Mouse (Mus musculus): ENCODE measurements at regions not wholly inside any gene's neighbourhood (a gene's known extent, or its start where the extent isn't known, plus 50 kb on each side); places are given as distances from the start of the nearest gene placed in this dataset.

DNA sequence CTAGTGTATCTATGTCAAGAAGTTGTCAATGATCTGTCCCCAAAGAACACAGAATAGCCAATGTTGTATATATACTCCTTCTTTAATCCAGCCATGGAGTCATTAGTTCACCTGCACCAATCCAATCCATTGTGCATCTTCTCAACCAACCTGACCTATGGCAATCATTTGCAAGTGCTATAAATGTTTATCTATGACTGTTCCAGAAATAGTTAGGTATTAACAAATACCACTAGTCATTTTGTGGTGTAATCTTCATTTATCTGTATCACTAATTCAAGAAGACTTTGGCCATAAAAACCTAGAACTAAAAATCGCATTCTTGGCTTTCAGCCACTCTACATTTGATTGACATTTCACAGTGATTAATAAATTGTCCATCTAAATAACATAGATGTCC lies 430.6 kb upstream of the Ubash3b start:
- no peak for DNase-seq (ENCODE audit: low spot score)

DNA sequence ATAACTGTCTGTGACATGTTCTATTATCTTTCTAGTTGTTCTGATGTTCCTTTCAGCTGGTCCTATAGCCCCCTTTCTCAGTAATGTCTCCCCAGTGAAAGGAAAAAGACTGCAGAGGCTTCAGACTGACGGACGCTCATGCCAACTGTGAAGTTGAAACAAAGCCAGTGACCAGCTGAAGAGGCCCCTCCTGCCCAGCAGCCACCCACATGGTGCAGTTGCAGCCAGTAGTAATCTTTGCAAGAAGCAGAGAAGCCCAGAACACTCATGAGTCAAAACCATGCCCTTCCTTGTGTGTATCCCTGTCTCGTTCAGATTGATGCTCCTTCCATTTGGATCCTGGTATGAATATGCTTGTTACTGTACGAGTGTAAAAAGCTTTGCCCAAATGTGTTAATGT lies 428.7 kb upstream of the Ubash3b start:
- DNase-seq (ENCODE audit: low spot score) = no peak

GRCm38 (mm10) chr9:41588466-41589425 lies 427.2 kb upstream of the Ubash3b start:
- DNase-seq (ENCODE audit: low spot score) = no peak

DNA sequence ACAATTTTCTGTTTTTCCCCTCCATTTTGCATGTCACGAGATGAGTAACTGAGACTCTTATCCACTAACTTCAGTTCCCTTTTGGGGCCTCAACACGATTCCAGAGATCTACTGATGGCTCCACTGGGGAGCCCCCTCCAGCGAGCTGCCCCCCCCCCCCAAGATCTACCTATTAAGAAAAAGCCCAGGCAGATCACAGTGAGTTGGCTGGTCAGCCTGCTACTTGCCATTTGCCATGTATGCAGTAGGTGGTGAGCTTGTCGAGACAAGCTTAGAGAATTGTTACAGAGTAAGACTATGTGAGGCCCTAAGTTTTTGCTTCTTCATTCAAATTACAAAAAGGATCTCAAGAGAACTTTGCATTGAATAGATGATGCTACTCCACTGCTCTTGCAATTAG lies 426.3 kb upstream of the Ubash3b start:
- no peak for DNase-seq (ENCODE audit: low spot score)

GRCm38 (mm10) chr9:41586966-41587570 lies 425.6 kb upstream of the Ubash3b start:
- no peak for DNase-seq (ENCODE audit: low spot score)

DNA sequence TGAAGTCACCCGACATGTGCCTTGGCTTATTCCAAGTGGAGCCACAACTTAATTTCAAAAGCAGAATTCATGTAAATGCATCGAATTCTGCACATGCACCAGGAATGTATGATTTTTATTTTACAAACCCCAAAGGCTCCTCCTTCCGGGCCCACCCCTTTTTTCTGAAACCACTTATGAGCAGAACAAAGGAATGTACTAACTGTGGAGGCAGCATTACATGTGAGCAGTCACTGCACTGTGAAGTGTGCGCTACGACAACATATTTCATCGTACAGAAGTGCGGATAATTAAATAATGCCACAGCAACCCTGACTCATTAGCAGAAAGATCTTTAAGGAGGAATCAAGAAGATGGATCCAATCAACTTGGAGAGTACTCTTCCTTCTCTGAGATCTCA lies 424.8 kb upstream of the Ubash3b start:
- no peak for DNase-seq (ENCODE audit: low spot score)

- no peak for DNase-seq (ENCODE audit: low spot score)
Observed at GRCm38 (mm10) chr9:41585771-41586170, 424.3 kb upstream of the Ubash3b start.

- DNase-seq (ENCODE audit: low spot score) = no peak
Observed at GRCm38 (mm10) chr9:41585012-41585411, 423.5 kb upstream of the Ubash3b start.

GRCm38 (mm10) chr9:41583711-41584329 lies 422.3 kb upstream of the Ubash3b start:
- peak; percentile 53 for DNase-seq (ENCODE audit: low spot score)

- no peak for DNase-seq (ENCODE audit: low spot score)
Observed at GRCm38 (mm10) chr9:41583276-41583675, 421.8 kb upstream of the Ubash3b start.

GRCm38 (mm10) chr9:41582711-41583236 lies 421.3 kb upstream of the Ubash3b start:
- DNase-seq (ENCODE audit: low spot score) = no peak

DNA sequence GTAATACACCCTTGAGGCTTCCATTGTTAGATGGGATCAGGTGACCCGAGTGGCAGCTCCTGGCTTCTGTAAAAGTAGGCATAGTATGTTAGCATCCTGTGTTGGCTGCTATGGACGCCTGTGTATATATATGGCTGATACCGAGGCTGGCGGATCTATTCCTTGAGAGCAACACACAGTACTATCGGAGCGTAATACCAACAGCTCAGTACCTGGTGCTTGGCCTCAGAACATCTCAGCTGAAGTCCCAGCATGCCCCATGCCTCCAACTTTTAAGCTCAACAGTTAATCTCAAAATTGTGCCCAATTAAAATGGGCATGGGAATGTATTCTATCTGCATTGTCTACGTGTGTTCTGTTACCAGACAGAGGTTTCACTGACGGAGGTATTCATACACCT lies 420.7 kb upstream of the Ubash3b start:
- peak; percentile 52 for DNase-seq (ENCODE audit: low spot score)

GRCm38 (mm10) chr9:41581741-41582140 lies 420.2 kb upstream of the Ubash3b start:
- DNase-seq (ENCODE audit: low spot score) = no peak

GRCm38 (mm10) chr9:41581152-41581551 lies 419.7 kb upstream of the Ubash3b start:
- peak; percentile 32 for DNase-seq (ENCODE audit: low spot score)

DNA sequence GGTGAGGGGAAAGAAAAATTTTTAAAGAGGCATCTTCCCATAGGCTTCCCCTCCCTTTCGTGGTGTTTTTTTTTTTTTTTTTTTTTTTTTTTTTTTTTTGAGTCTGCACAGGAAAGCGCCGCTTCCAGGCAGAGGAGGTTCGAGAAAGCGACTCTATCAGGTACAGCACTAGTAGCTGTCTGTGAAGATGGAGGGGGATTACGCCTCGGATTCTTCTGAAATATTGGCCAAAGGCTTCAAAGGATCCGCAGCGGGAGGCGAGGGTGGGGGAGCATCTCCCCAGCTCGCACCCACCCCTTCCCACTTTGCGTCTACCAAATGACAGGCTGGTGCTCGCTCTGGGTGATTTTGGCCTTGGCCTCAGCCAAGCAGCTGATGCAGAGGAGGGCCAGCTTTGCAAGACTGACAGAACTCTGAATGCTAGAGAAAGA lies 419.1 kb upstream of the Ubash3b start:
- peak; percentile 58 for DNase-seq (ENCODE audit: low spot score)

DNA sequence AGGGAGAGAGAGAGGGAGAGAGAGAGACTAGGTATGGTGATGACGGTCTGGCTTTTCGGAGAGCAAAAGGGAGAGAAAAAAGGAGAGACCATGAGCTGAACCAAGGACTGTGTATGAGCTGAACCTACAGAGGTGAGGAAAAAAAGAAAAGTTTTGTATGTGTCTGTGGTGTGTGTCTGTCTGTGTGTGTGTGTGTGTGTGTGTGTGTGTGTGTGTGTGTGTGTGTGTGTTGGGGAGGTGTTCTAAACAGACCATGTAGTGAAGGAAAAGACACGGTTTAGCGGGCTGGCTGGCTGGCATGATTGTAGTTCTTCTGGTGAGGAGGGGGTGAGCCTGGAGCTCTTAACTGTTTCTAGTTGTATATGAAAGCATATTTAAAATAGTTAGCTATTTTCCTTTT lies 418.6 kb upstream of the Ubash3b start:
- peak; percentile 31 for DNase-seq (ENCODE audit: low spot score)

DNA sequence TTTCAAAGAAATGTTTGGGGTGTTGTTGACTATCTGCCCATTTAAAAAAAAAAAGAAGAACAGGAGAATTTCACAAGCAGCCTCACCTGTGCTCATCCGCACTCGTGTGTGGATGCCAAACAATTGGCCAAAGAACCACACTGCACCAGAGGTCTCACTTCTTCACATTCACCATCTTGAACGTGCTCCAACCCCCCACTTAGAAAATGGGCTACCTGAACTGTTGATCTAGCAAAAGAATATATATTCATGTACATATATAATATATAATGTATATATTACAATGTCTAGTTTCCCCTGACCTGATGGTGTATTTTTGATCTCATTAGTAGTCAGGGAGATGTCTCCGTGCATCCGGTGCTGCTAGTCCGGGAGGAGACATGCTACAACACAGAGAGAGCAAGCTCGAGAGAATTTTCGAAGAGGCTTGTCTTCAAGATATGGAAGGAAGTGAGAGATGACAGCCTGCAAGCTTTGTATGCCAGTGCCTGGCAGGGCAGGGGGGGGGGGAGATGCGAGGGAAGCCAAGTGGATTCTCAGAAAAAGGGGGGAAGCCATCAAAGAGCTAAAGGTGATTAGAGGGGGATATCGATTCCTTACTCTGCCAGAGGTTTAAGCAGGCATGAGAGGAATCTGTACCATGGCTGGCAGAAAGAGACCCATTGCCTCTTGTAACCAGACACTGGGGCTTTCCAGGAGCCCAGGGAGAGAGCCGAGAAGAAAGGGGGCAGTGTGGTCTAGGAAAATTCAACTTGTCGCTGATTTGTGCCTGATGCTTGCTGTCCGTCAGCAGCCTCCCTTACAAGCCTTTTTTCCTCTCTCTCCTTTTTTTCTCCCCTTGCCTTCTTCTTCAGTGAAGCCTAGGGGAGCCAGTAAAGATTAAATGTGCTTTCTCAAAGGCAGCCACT lies 417.9 kb upstream of the Ubash3b start:
- DNase-seq (ENCODE audit: low spot score) = peak; percentile 84

GRCm38 (mm10) chr9:41578221-41579106 lies 417.0 kb upstream of the Ubash3b start:
- DNase-seq (ENCODE audit: low spot score) = no peak

- no peak for DNase-seq (ENCODE audit: low spot score)
Observed at GRCm38 (mm10) chr9:41577760-41578159, 416.3 kb upstream of the Ubash3b start.

GRCm38 (mm10) chr9:41575826-41576225 lies 414.3 kb upstream of the Ubash3b start:
- DNase-seq (ENCODE audit: low spot score) = no peak

DNA sequence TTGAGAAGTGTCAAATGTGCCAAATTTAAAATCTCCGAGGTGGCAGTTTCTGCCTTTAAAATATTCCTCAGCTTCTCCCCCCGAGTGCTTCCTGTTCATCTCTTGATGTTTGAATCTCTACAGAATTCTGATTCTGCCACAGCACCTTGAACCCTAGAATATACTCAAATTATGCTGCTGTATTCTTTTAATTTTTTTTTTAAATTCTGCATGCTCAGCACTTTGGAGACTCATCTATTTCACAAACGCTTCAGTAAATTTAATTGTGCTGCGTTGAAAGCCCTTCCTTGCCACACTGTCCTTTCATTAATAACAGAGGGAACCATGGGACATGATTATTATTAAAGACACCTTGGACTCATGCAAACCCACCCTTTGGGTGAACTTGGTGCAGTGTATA lies 408.8 kb upstream of the Ubash3b start:
- DNase-seq (ENCODE audit: low spot score) = no peak

All from retina, embryonic 14.5 days (tissue).